Mouse (Mus musculus) heart, postnatal 0 days (tissue): ENCODE data around the gene Mier2.

Experiments used
- CTCF ChIP-seq: IDR thresholded peaks from 2 replicates; pipeline ENCODE4 v1.5.1; 2016; ENCODE audit warnings: antibody characterized with exemption, control low read depth, low read depth
- EP300 ChIP-seq: IDR thresholded peaks from 2 replicates; pipeline ENCODE4 v1.6.1; 2016; ENCODE audit warnings: antibody characterized with exemption, low read depth

DNA sequence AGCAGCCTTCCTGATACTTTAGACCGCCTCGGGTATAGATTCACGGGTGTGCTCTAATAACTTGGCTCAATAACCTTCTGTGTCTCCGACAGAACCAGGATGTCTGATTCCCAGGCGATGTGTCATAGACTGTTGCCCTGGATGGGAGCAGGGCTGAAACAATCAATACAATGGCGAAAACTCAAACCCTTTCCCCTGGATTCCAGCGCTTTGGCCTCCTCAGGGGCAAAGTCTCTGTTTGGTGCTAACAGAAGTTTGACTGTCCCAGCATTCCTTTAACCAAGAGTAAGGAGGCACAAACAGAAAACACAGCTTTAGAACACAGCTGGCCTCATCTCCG, 40.6 kb upstream of the Mier2 start:
- TF ChIP-seq CTCF = no peak
- TF ChIP-seq EP300 = no peak
